Mouse (Mus musculus) heart, embryonic 12.5 days (tissue): ENCODE data around the gene Tekt3. TPM values are rescaled to one million over a fixed set of nuclear protein-coding genes. Genes with fewer than 3 reads are reported as not detected.

Source experiments
- ATAC-seq: fragments of 200-750 bp; cut with Nextera tagmentation; 2 replicates; pipeline ENCODE4 v1.8.0; 2017; ENCODE audit warnings: moderate TSS enrichment, moderate library complexity; ENCODE audit not compliant: insufficient number of reproducible peaks, low FRiP score
- H3K27ac ChIP-seq: fragments of 300-500 bp; sonication (generic); 2 replicates; pipeline ENCODE4 v1.5.1; 2016; ENCODE audit warnings: mild to moderate bottlenecking, moderate library complexity; ENCODE audit not compliant: poor library complexity, severe bottlenecking
- H3K27me3 ChIP-seq: fragments of 300-500 bp; sonication (generic); replicated peaks from 2 replicates; pipeline ENCODE4 v1.6.1; 2016; ENCODE audit warnings: mild to moderate bottlenecking, moderate library complexity
- H3K36me3 ChIP-seq: fragments of 300-500 bp; sonication (generic); 2 replicates; pipeline ENCODE4 v1.6.1; 2016; ENCODE audit warnings: mild to moderate bottlenecking, moderate library complexity
- H3K4me1 ChIP-seq: fragments of 300-500 bp; sonication (generic); replicated peaks from 2 replicates; pipeline ENCODE4 v1.6.1; 2016; ENCODE audit warnings: mild to moderate bottlenecking
- H3K4me2 ChIP-seq: fragments of 300-500 bp; sonication (generic); 2 replicates; pipeline ENCODE4 v1.6.1; 2016; ENCODE audit warnings: mild to moderate bottlenecking, moderate library complexity
- H3K4me3 ChIP-seq: fragments of 300-500 bp; sonication (generic); 2 replicates; pipeline ENCODE4 v1.5.1; 2016; ENCODE audit warnings: mild to moderate bottlenecking
- H3K9ac ChIP-seq: fragments of 300-500 bp; sonication (generic); 2 replicates; pipeline ENCODE4 v1.6.1; 2016; ENCODE audit warnings: mild to moderate bottlenecking, moderate library complexity
- H3K9me3 ChIP-seq: fragments of 300-500 bp; sonication (generic); replicated peaks from 2 replicates; pipeline ENCODE4 v1.6.1; 2016; ENCODE audit warnings: mild to moderate bottlenecking, moderate library complexity
- WGBS: fragments of 180-500 bp; shearing (Covaris S2); methylation state at CpG from one replicate; pipeline ENCODE4 v1.1.7; 2016; 5-methylcytosine and 5-hydroxymethylcytosine counted together
- polyA plus RNA-seq: library from polyadenylated mRNA; unstranded; fragments of >200 nt; fragmentation: Nextera tagmentation; extraction: Ambion mirVana; gene quantifications from 2 replicates; pipeline ENCODE4 v1.2.1, GENCODE M21; 2016

The Tekt3 gene
- polyA plus RNA-seq, 1 experiment from 2014 or later: not detected

- Histone ChIP-seq H3K4me1 (peaks cover 6% of the 10 kb centered on the region; the same call in 1 of the 2 replicates), H3K36me3 (no peaks in the 10 kb centered on the region), H3K9ac (no peak overlapping the region), H3K9me3 (no peaks in the 10 kb centered on the region; the same call in 1 of the 2 replicates), H3K4me2 (no peak overlapping the region), H3K27ac (no peak overlapping the region), H3K4me3 (no peak overlapping the region), H3K27me3 (no peaks in the 10 kb centered on the region)
- 83% methylated on average over 6 of the region's 6 CpGs for WGBS
- ATAC-seq: no peak
Observed at GRCm38 (mm10) chr11:63029721-63030120, 31.7 kb upstream of the Tekt3 start.

- H3K27ac ChIP-seq: no peak overlapping the region
- WGBS: 72% methylated on average over 11 of the region's 11 CpGs
- ATAC-seq: no peak
- H3K9ac ChIP-seq: no peak overlapping the region
- H3K4me2 ChIP-seq: no peak overlapping the region
- H3K4me3 ChIP-seq: no peak overlapping the region
- H3K36me3 ChIP-seq: no peaks in the 10 kb centered on the region
- peaks cover 5% of the 10 kb centered on the region for H3K4me1 ChIP-seq
- H3K27me3 ChIP-seq: no peaks in the 10 kb centered on the region
- H3K9me3 ChIP-seq: no peaks in the 10 kb centered on the region; the same call in 1 of the 2 replicates
Observed at GRCm38 (mm10) chr11:63035420-63036211, 25.8 kb upstream of the Tekt3 start.

- Histone ChIP-seq H3K9ac (no peak overlapping the region), H3K9me3 (no peaks in the 10 kb centered on the region), H3K27ac (peak overlapping the region; percentile 23; the same call in 1 of the 2 replicates)
Observed at GRCm38 (mm10) chr11:63040002-63040661, 21.3 kb upstream of the Tekt3 start.

DNA sequence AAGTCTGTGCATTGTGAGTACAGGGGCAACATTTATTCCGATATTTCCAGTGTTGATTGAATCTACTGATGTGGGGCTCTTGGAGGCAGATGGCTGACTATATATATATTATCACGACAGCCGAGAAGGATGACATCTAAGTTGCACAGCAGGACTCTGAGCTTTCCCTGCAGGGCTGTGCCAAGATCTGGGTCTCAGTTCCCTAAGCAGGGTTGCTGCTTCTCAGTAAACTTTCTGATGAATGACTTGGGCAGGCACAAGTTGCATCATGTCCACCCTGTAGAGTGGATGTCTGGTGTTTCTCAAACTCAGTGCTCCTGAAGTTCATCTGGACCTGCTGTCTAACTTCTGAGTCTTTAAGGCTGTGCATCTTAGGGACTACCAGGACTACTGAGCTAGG, 15.7 kb upstream of the Tekt3 start:
- Histone ChIP-seq H3K4me2 (no peak overlapping the region), H3K9me3 (no peaks in the 10 kb centered on the region), H3K4me3 (no peak overlapping the region), H3K36me3 (no peaks in the 10 kb centered on the region), H3K27me3 (no peaks in the 10 kb centered on the region), H3K4me1 (peaks cover 7% of the 10 kb centered on the region; the same call in 1 of the 2 replicates), H3K9ac (no peak overlapping the region), H3K27ac (no peak overlapping the region)
- no peak for ATAC-seq
- WGBS: 68% methylated on average over 3 of the region's 3 CpGs

More at GRCm38 (mm10) chr11:63040002-63040661, 21.3 kb upstream of the Tekt3 start:
- no peaks in the 10 kb centered on the region for H3K27me3 ChIP-seq
- H3K4me2 ChIP-seq: no peak overlapping the region
- no peaks in the 10 kb centered on the region for H3K36me3 ChIP-seq
- ATAC-seq: no peak
- no peak overlapping the region for H3K4me3 ChIP-seq
- H3K4me1 ChIP-seq: peaks cover 5% of the 10 kb centered on the region
- WGBS: 67% methylated on average over 12 of the region's 12 CpGs

- H3K9me3 ChIP-seq: no peaks in the 10 kb centered on the region
- no peak overlapping the region for H3K4me3 ChIP-seq
- H3K4me1 ChIP-seq: peaks cover 7% of the 10 kb centered on the region; the same call in 1 of the 2 replicates
- no peak overlapping the region for H3K27ac ChIP-seq
- no peak overlapping the region for H3K9ac ChIP-seq
- no peaks in the 10 kb centered on the region for H3K36me3 ChIP-seq
- no peaks in the 10 kb centered on the region for H3K27me3 ChIP-seq
- no peak overlapping the region for H3K4me2 ChIP-seq
- no peak for ATAC-seq
- 76% methylated on average over 8 of the region's 8 CpGs for WGBS
Observed at GRCm38 (mm10) chr11:63046380-63046779, 15.1 kb upstream of the Tekt3 start.

DNA sequence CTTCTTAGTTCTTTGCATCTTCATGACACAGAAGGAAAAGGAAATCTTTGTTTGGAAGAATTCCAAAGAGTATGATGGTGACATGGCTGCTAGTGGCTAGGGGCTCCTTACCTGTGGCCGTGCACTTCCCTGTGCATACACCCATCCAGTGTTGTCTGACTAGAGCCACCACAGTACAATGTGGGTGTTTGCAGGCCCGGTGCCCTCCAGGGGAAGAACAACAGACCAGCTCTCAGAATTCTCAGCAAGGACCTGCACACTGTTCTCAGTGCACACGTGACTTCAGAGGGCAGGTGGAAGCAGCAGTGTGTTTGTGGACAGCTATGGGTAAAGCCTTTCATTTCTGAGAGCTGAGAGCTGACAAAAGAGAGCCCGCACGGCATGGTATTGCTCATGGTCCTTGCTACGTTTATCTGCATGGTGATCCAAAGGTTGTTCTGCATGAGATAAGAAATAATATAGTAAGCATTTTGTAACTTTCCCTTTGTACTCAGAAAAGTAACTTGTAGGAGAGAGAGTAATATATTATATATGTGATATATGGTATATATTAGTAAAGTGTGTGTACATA, 11.0 kb upstream of the Tekt3 start:
- 90% methylated on average over 6 of the region's 6 CpGs for WGBS
- ATAC-seq: no peak
- no peak overlapping the region for H3K9ac ChIP-seq
- no peaks in the 10 kb centered on the region for H3K27me3 ChIP-seq
- no peak overlapping the region for H3K4me3 ChIP-seq
- H3K27ac ChIP-seq: no peak overlapping the region
- no peak overlapping the region for H3K4me2 ChIP-seq
- no peaks in the 10 kb centered on the region for H3K9me3 ChIP-seq
- H3K36me3 ChIP-seq: no peaks in the 10 kb centered on the region
- H3K4me1 ChIP-seq: peaks cover 7% of the 10 kb centered on the region; the same call in 1 of the 2 replicates

DNA sequence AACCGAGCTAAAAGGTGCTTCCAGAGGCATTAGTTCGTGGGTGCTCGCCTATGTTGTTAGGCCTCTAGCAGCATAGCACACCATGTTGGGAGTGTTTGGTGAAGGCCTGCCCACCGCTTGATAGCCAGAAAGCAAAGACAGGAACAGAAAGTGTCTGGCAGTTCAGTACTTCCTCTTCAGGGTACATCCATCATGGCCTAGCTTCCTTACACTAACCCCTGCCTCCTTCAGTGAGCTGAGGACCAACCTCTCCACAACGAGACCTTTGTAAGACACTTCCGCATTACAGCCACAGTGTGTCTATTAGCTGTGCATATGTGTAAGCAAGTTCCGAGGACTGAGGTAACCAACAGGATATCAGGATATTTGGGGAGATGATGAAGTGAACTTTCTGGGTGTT, 10.4 kb upstream of the Tekt3 start:
- ATAC-seq: no peak

DNA sequence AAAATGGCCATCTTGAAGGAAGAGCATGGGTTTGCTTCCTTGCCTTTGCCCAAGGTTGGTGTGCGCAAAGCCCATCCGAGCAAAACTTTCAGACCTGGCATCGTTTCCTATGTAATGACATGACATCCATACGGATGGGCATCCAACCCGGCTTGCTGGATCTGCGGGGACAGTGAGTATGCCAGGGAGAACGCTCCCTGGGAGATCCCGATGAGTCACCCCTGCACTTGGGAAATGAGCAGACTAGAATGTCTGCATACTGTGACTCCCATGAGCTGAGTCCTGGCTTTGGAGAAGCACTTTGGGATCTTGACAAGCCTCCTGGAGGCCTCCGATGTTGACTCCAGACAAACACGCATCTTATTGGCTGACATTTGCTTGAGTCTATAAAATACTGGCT, 9.5 kb upstream of the Tekt3 start:
- Histone ChIP-seq H3K27ac (no peak overlapping the region), H3K27me3 (no peaks in the 10 kb centered on the region), H3K36me3 (no peaks in the 10 kb centered on the region), H3K4me2 (no peak overlapping the region), H3K9me3 (no peaks in the 10 kb centered on the region), H3K9ac (no peak overlapping the region), H3K4me3 (no peak overlapping the region), H3K4me1 (no peaks in the 10 kb centered on the region)
- no peak for ATAC-seq
- 89% methylated on average over 10 of the region's 10 CpGs for WGBS

More for the DNA sequence above, 10.4 kb upstream of the Tekt3 start:
- no peaks in the 10 kb centered on the region for H3K36me3 ChIP-seq
- no peaks in the 10 kb centered on the region for H3K9me3 ChIP-seq
- H3K4me1 ChIP-seq: peaks cover 7% of the 10 kb centered on the region; the same call in 1 of the 2 replicates
- H3K4me2 ChIP-seq: no peak overlapping the region
- no peak overlapping the region for H3K9ac ChIP-seq
- H3K27me3 ChIP-seq: no peaks in the 10 kb centered on the region
- H3K27ac ChIP-seq: no peak overlapping the region
- 86% methylated on average over 7 of the region's 7 CpGs for WGBS
- H3K4me3 ChIP-seq: no peak overlapping the region

GRCm38 (mm10) chr11:63055596-63055995, 5.9 kb upstream of the Tekt3 start:
- no peak for ATAC-seq
- H3K27ac ChIP-seq: no peak overlapping the region
- H3K9me3 ChIP-seq: no peaks in the 10 kb centered on the region
- H3K36me3 ChIP-seq: no peaks in the 10 kb centered on the region
- 76% methylated on average over 7 of the region's 7 CpGs for WGBS
- H3K9ac ChIP-seq: no peak overlapping the region
- H3K4me2 ChIP-seq: no peak overlapping the region
- no peaks in the 10 kb centered on the region for H3K4me1 ChIP-seq
- H3K4me3 ChIP-seq: no peak overlapping the region
- H3K27me3 ChIP-seq: no peaks in the 10 kb centered on the region; the same call in 1 of the 2 replicates

DNA sequence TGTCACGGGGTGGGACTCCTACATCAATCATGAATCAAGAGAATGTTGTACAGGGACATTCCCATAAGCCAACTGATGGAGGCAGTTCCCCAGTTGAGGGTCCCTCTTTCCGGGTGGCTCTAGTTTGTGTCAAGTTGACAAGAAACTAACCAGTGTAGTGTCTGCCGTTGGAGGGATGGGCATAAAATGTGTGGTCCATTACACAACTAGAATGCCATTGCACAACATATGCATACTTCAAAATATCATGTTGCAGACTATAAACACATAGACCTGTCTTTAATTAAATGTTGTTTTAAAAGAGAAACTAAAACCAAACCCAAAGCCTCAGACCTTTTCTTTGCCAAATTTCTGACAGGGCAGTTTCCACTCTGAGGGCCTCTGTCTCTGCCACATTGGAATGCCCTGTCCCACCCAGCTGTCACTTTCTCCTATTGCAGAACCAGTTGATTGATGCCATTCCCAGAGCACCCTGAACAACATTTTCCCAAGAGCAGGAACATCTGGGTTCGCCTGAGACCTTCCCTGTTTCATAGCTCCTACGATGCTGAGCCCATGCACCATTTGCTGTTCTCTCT, 3.0 kb upstream of the Tekt3 start:
- H3K4me2 ChIP-seq: no peak overlapping the region
- peaks cover 4% of the 10 kb centered on the region; the same call in 1 of the 2 replicates for H3K4me1 ChIP-seq
- no peaks in the 10 kb centered on the region for H3K9me3 ChIP-seq
- no peak overlapping the region for H3K4me3 ChIP-seq
- no peak overlapping the region for H3K27ac ChIP-seq
- 68% methylated on average over 5 of the region's 5 CpGs for WGBS
- H3K27me3 ChIP-seq: peaks cover 5% of the 10 kb centered on the region; the same call in 1 of the 2 replicates
- ATAC-seq: no peak
- H3K9ac ChIP-seq: no peak overlapping the region
- H3K36me3 ChIP-seq: no peaks in the 10 kb centered on the region

GRCm38 (mm10) chr11:63059911-63060310, 1.5 kb upstream of the Tekt3 start:
- H3K27ac ChIP-seq: no peak overlapping the region
- H3K36me3 ChIP-seq: no peaks in the 10 kb centered on the region
- H3K9ac ChIP-seq: no peak overlapping the region
- peaks cover 5% of the 10 kb centered on the region; the same call in 1 of the 2 replicates for H3K27me3 ChIP-seq
- H3K4me1 ChIP-seq: peaks cover 4% of the 10 kb centered on the region; the same call in 1 of the 2 replicates
- no peaks in the 10 kb centered on the region for H3K9me3 ChIP-seq
- 80% methylated on average over 1 of the region's 1 CpGs for WGBS
- H3K4me3 ChIP-seq: no peak overlapping the region
- ATAC-seq: no peak
- no peak overlapping the region for H3K4me2 ChIP-seq
